Mouse (Mus musculus) neural tube, embryonic 14.5 days (tissue): ENCODE data around the gene Tcl1. TPM values are rescaled to one million over a fixed set of nuclear protein-coding genes. Genes with fewer than 3 reads are reported as not detected.

Experiments used
- ATAC-seq: fragments of 200-750 bp; cut with Nextera tagmentation; 2 replicates; pipeline ENCODE4 v1.8.0; 2017; ENCODE audit warnings: low read depth, mild to moderate bottlenecking, moderate TSS enrichment, moderate library complexity
- H3K27ac ChIP-seq: fragments of 300-500 bp; sonication (generic); 2 replicates; pipeline ENCODE4 v1.5.1; 2014; ENCODE audit warnings: low read depth, mild to moderate bottlenecking, control low read depth, low read length, moderate library complexity, mixed read lengths
- H3K27me3 ChIP-seq: fragments of 300-500 bp; sonication (generic); 2 replicates; pipeline ENCODE4 v1.6.1; 2014; ENCODE audit warnings: low read length; ENCODE audit not compliant: control insufficient read depth, insufficient read depth
- H3K36me3 ChIP-seq: fragments of 300-500 bp; sonication (generic); 2 replicates; pipeline ENCODE4 v1.6.1; 2014; ENCODE audit warnings: low read length, mixed read lengths; ENCODE audit not compliant: control insufficient read depth, insufficient read depth
- H3K4me1 ChIP-seq: fragments of 300-500 bp; sonication (generic); 2 replicates; pipeline ENCODE4 v1.6.1; 2014; ENCODE audit warnings: low read length; ENCODE audit not compliant: control insufficient read depth, insufficient read depth
- H3K4me2 ChIP-seq: fragments of 300-500 bp; sonication (generic); 2 replicates; pipeline ENCODE4 v1.6.1; 2014; ENCODE audit warnings: mild to moderate bottlenecking, low read depth, low read length, control low read depth
- H3K4me3 ChIP-seq: fragments of 300-500 bp; sonication (generic); 2 replicates; pipeline ENCODE4 v1.5.1; 2014; ENCODE audit warnings: low read depth, low read length, control low read depth, mixed read lengths
- H3K9ac ChIP-seq: fragments of 300-500 bp; sonication (generic); replicated peaks from 2 replicates; pipeline ENCODE4 v1.6.1; 2014; ENCODE audit warnings: low read depth, mild to moderate bottlenecking, control low read depth, low read length, mixed read lengths
- H3K9me3 ChIP-seq: fragments of 300-500 bp; sonication (generic); 2 replicates; pipeline ENCODE4 v1.6.1; 2016; ENCODE audit warnings: low read length; ENCODE audit not compliant: control insufficient read depth
- WGBS: fragments of 180-500 bp; shearing (Covaris S2); extraction: QIAGEN DNeasy Blood & Tissue Kit; methylation state at CpG from one replicate; pipeline ENCODE4 v1.1.7; 2014; 5-methylcytosine and 5-hydroxymethylcytosine counted together
- polyA plus RNA-seq: library from polyadenylated mRNA; unstranded; fragments of >200 nt; fragmentation: Nextera tagmentation; extraction: Ambion mirVana; gene quantifications from 2 replicates; pipeline ENCODE4 v1.2.1, GENCODE M21; 2014

Tcl1 gene
- polyA plus RNA-seq, result not detected in 2 replicates

DNA sequence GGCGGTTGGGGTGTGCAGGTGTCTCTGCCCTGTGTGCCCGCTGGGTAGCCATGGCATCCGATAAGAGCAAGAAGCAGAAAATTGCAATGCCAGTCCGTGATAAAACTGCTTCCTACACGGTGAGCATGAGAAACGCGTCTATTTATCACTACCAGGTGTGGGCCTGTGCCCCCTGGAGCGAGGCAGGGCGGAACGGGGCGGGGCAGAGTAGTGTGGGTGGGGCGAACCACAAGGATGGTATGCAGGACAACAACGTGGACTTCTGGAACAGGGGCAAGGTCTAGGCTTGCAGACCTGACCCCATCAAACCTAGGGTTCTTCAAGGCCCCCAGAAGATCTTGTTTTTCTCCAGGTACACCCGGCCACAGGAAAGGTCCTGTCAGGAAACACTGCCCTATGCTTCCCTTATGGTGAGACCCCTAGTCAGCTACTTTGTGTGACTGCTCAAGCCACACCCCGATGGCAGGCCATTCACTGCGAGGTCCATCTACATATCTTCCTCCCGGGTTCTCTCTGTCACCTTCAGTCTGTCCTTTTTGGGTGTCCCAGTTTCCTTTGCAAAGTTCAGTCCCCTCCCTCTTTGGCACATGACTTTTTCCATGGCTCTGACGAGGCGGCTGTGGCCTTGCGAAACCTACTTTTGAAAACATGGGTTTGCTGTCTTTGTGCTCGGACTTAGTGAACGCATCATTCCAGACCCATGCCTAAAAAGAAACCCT is at the start of gene Tcl1:
Gene Tcl1, minus strand, starts transcription at position 193 of the 719 bp plus-strand sequence.
- H3K4me2 ChIP-seq, result no peak within 1 kb of the TSS
- no peak for ATAC-seq
- H3K9ac ChIP-seq, result no peak within 1 kb of the TSS
- H3K4me3 ChIP-seq, result no peak within 1 kb of the TSS
- H3K4me1 ChIP-seq, result no peaks in the 10 kb centered on the region
- WGBS, result 94% methylated on average over 22 of the region's 22 CpGs
- no peaks in the 10 kb centered on the region for H3K27me3 ChIP-seq
- H3K27ac ChIP-seq, result no peak within 1 kb of the TSS
- H3K9me3 ChIP-seq, result no peaks in the 10 kb centered on the region
- no peaks in the 10 kb centered on the region for H3K36me3 ChIP-seq

DNA sequence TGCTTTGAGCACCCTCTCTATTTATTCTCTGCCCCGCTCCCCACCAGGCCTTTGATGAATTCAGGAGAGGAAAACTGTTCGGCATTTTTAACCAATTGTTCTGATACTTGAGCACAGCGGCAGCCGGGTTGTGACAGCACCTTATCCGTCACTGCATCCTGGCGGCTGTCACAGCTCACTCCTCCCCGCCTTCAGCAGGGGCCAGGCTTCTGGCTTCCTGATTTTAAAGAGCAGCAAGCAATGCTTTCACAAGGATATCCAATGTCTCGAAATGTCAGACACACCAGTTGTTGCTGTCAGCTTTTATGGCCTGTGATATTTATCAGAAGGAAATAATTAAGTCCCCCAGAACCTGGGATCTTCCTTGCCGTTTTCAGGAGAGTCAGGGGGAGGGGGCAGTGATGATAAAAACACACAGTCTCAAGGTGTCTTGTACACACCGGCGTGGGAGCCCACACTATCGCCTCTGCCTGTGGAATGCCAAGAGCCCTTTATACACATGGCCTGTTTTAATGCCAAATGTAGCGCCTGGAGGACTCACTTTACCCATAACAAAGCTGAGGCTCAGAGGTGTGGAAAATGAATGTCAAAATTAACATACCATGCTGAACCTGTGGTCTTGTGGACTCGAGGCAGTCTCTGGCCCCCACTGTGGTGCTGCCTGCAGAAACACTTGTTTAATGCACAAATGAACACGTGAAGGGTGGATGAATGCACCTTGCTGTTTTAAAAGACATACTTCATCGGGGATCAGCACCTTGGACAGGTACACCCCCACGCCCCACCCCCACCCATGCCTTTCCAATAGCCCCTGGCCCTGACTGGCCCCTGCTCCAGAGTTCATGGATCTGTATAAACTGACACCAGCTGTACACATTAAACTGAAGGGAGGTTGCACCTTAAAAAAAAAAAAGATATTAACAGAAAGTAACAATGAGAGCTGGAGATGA is 48.7 kb upstream of the Tcl1 start:
- Histone ChIP-seq H3K9ac (no peak overlapping the region), H3K36me3 (no peaks in the 10 kb centered on the region), H3K9me3 (no peaks in the 10 kb centered on the region), H3K4me2 (no peak overlapping the region), H3K4me1 (no peaks in the 10 kb centered on the region), H3K4me3 (no peak overlapping the region), H3K27me3 (no peaks in the 10 kb centered on the region), H3K27ac (no peak overlapping the region)
- ATAC-seq, result peak; percentile 49; the same call in 1 of the 2 replicates
- WGBS, result 56% methylated on average over 17 of the region's 17 CpGs

DNA sequence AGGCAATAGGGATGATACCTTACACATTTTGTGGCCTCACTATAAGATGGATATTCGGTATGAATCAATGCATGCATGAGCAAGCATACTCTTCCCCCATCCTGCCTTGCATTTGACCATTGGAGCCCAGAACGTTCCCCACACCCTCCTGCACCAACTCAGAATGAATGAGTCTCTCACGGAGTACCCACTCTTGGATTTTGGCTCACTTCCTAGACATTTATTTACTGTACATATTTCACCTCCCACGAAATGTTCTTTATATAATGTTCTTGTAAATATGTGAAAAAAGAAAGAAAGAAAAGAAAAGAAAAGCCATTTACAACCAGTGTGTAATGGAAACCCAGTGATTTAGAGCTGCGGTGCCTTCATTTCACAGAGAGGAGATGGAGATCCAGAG is 44.5 kb upstream of the Tcl1 start:
- H3K9me3 ChIP-seq, result no peaks in the 10 kb centered on the region
- no peaks in the 10 kb centered on the region for H3K27me3 ChIP-seq
- ATAC-seq, result no peak

DNA sequence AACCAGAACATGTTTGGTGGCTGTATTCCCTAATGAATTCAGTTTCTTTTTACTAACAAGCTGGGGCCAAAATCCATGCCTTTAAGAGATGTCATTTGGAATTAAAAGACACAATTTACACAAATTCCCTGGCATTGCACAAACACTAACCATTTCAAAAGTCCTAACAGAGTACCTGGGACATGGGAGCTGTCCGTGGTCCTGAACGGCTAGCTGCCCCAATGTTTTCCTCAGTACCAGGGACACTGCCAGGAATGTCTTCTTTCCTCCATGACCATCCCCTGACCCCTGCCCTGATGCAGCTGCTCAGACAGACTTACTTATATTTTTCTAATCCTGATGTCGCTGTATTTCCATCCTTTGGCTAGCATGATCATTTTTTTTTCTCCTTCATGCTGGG is 43.5 kb upstream of the Tcl1 start:
- 15% methylated on average over 3 of the region's 3 CpGs for WGBS
- Histone ChIP-seq H3K4me1 (no peaks in the 10 kb centered on the region), H3K27ac (no peak overlapping the region), H3K9ac (no peak overlapping the region), H3K4me3 (no peak overlapping the region), H3K36me3 (no peaks in the 10 kb centered on the region), H3K4me2 (no peak overlapping the region), H3K27me3 (no peaks in the 10 kb centered on the region), H3K9me3 (no peaks in the 10 kb centered on the region)
- ATAC-seq, result no peak

More for the DNA sequence above, 44.5 kb upstream of the Tcl1 start:
- Histone ChIP-seq H3K4me3 (no peak overlapping the region), H3K4me2 (no peak overlapping the region), H3K27ac (no peak overlapping the region), H3K36me3 (no peaks in the 10 kb centered on the region), H3K9ac (no peak overlapping the region), H3K4me1 (no peaks in the 10 kb centered on the region)
- WGBS, result 87% methylated on average over 5 of the region's 5 CpGs

DNA sequence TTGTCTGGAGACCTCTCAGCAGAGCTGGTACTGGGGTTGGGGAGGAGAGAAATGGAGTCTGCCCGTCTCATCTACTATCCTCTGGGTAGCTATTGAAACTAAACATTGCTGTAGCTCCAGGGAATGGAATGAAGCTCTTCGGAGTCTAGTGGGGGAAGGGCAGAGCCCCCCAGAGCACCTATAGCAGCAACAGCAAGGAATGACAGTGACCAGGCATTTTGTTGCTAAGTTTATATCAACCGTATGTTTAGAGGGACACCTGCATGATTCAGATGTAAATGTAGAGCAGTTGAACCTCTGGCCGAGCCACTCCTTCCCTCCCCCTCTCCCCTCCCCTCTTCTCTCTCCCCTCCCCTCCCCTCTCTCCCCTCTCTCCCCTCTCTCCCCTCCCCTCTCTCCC is 36.6 kb upstream of the Tcl1 start:
- WGBS, result 32% methylated on average over 4 of the region's 4 CpGs

DNA sequence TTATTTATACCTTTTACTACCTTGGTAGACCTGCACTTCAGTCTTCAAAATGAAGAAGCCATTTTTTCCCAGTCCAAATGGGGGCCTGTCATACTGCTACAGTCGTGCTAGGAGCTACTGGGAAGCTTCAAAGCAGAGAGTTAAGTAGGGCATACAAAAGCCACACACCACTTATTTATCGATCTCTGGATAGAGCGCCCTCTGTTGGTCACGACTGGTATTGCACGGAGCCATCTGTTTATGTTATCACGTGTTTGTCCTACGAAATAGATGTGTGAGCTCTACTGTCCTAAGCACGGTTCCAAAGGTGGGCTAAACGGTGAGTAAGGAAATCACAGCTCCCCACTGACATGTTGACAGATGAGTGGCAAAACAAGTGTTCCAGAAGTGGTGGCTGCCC is 36.2 kb upstream of the Tcl1 start:
- Histone ChIP-seq H3K9me3 (no peaks in the 10 kb centered on the region), H3K27me3 (no peaks in the 10 kb centered on the region), H3K27ac (no peak overlapping the region), H3K4me1 (no peaks in the 10 kb centered on the region), H3K9ac (no peak overlapping the region), H3K4me3 (no peak overlapping the region), H3K36me3 (no peaks in the 10 kb centered on the region), H3K4me2 (no peak overlapping the region)
- ATAC-seq, result no peak
- WGBS, result 9% methylated on average over 9 of the region's 9 CpGs

More for the DNA sequence above, 36.6 kb upstream of the Tcl1 start:
- no peaks in the 10 kb centered on the region for H3K9me3 ChIP-seq
- no peak overlapping the region for H3K27ac ChIP-seq
- no peaks in the 10 kb centered on the region for H3K36me3 ChIP-seq
- H3K4me3 ChIP-seq, result no peak overlapping the region
- H3K4me2 ChIP-seq, result no peak overlapping the region
- H3K4me1 ChIP-seq, result no peaks in the 10 kb centered on the region
- H3K9ac ChIP-seq, result no peak overlapping the region
- no peak for ATAC-seq
- H3K27me3 ChIP-seq, result no peaks in the 10 kb centered on the region

DNA sequence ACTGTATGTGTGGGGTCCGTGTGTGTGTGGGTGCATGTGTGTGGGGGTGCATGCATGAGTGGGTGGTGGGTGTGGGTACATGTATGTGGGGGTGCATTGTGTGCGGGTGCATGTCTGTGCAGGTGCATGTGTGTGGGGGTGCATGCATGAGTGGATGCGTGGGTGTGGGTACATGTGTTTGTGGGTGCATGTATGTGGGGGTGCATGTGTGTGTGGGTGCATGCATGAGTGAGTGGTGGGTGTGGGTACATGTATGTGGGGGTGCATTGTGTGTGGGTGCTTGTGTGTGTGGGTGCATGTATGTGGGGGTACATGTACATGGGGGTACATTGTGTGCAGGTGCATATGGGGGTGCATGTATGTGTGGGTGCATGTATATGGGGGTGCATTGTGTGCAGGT is 31.2 kb upstream of the Tcl1 start:
- Histone ChIP-seq H3K9me3 (no peaks in the 10 kb centered on the region), H3K4me1 (peaks cover 11% of the 10 kb centered on the region), H3K9ac (no peak overlapping the region), H3K27ac (no peak overlapping the region), H3K4me3 (no peak overlapping the region), H3K27me3 (no peaks in the 10 kb centered on the region), H3K4me2 (no peak overlapping the region), H3K36me3 (no peaks in the 10 kb centered on the region)
- ATAC-seq, result no peak
- 96% methylated on average over 3 of the region's 3 CpGs for WGBS

DNA sequence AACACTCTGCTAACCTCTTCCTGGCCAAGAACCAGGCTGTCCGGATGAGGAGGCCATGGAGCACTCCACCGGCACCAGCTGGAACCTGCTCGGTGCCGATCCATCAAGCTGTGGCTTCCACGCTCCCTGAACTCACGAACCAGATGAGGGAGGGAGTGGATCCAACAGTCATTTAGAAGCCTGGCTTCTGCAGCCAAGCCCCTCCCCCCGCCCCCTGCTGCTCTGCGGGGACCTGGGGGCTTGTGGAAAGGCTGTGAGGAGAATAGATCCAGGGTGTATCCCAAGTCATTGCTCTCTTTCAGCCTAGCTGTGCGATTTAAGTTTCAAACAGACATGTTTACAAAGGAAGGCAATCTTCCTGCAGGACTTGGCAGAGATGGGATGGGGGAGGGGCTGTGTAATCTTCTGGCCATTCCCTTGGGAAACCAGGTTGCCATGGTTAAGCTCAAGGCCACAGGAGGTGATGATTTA is 26.2 kb upstream of the Tcl1 start:
- H3K4me3 ChIP-seq, result no peak overlapping the region
- peak; percentile 65 for ATAC-seq
- no peak overlapping the region for H3K9ac ChIP-seq
- H3K27ac ChIP-seq, result peak overlapping the region; percentile 16; the same call in 1 of the 2 replicates
- H3K36me3 ChIP-seq, result no peaks in the 10 kb centered on the region
- H3K9me3 ChIP-seq, result no peaks in the 10 kb centered on the region
- 3% methylated on average over 9 of the region's 9 CpGs for WGBS
- no peaks in the 10 kb centered on the region for H3K27me3 ChIP-seq
- H3K4me1 ChIP-seq, result peaks cover 19% of the 10 kb centered on the region
- H3K4me2 ChIP-seq, result peak overlapping the region; percentile 35

DNA sequence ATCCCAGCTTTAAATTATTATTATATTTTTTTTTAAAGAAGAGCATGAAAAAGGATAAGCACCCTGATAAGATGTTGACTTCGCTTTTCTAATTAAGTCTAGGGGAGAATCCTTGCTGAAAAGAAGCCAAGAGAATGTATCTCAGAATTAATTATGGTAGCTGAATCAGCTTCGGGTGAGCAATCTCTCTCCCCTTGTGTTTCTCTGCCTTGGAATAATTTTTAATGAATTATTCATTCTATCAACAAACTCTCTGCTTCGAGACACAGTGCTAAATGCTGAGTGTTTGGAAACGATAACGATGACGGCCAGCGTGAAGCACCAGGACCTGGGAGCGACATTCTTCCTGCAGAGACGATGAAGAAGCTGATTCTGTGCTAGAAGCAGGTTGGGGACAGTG is 16.5 kb upstream of the Tcl1 start:
- Histone ChIP-seq H3K9me3 (no peaks in the 10 kb centered on the region), H3K9ac (no peak overlapping the region), H3K4me2 (no peak overlapping the region), H3K27me3 (no peaks in the 10 kb centered on the region), H3K4me3 (no peak overlapping the region), H3K36me3 (no peaks in the 10 kb centered on the region), H3K27ac (no peak overlapping the region), H3K4me1 (no peaks in the 10 kb centered on the region)
- ATAC-seq, result no peak
- 52% methylated on average over 9 of the region's 9 CpGs for WGBS
